Mouse (Mus musculus) skeletal muscle tissue, adult 2 months (tissue): Measurements from ENCODE around the gene Pecam1.
"Not testable (repeated sequence)": the region's sequence is repeated elsewhere in the genome, so short reads cannot be mapped to it uniquely, and the experiment has no call there.

Experiments
- DNase-seq: peaks from one replicate; pipeline ENCODE4 v3.0.0-alpha.2; 2012; ENCODE audit warnings: low read depth, low spot score

Pecam1 gene

GRCm38 (mm10) chr11:106773061-106773460 lies 22.6 kb upstream of the Pecam1 start:
- DNase-seq: no peak

- no peak for DNase-seq
Measured at GRCm38 (mm10) chr11:106770195-106770974, 20.0 kb upstream of the Pecam1 start.

- no peak for DNase-seq
Measured at GRCm38 (mm10) chr11:106767516-106767915, 17.1 kb upstream of the Pecam1 start.

DNA sequence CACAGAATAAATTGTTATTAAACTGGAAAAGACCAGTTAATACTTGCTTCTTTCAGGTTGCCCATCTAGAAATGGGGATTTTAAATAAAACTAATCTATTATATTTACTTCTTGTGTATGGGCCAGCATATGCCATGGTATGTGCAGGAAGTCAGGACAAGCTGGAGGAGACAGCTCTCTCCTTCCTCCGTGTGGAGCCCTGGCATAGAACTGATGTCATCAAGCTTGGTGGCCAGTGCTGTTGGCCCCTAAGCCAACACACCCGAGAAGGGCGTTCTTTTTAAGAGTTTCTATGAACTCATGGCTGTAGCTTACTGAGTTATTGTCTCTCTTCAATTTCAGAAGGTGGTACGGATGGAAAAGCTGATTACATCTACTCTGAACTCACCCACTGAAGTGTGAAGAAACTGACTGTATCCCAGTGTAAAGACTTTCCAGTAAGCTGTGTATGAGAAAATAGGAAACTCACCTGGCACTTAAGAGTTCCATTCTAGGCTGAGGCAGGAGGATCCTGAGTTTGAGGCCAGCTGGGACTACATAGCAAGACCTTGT lies 16.3 kb upstream of the Pecam1 start:
- no peak for DNase-seq

DNA sequence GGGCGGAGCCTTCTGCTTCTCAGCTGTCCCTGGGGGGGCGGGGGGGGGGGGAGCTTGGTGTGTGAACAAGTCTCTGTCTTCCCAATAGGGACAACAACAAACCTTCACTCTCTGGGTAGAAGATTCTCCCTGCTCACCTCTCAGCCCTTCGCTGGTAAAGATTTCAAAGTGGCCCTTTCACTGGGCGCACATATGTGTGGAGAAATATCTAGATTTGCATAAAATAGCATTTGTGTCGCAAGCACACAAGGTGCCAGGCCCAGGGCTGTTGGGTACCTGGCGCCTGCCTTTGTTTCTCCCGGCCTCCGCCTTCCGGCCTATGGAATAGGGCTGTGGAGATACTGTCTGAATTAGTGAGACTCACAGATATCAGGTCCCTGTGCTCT lies 12.4 kb upstream of the Pecam1 start:
- no peak for DNase-seq

DNA sequence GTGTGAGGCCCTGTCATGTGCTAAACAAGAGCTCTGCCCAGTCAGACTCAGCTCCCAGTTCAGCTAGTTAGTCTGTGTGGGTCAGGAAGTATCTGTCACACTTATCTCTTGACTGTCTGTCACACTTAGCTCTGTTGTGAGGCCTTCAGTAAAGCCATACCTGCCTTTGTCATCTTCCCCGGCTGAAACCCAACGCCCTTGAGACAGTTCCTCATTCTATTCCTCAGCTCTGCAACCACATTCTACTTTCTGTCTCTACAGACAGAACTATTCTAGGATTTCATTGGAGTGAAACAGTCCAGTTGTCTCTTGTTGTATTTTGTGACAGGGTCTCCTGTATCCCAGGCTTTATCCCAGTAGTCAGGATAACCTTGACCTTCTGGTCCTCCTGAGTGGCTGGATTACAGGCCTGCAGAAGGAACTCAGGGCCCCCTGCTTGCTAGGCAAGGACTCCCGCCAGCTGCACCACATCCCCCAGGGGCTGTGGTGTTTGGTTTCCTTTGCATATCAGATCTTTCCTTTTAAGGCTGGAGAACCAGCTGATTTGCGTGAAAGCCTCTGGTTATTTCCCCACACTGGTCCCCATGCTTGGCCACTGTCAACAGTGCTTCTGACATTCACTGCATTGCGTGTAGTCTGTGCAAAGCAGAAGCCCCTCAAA lies 11.8 kb upstream of the Pecam1 start:
- DNase-seq: peak; percentile 52

GRCm38 (mm10) chr11:106760511-106760910 lies 10.1 kb upstream of the Pecam1 start:
- no peak for DNase-seq

- no peak for DNase-seq
Measured at GRCm38 (mm10) chr11:106759028-106759427, 8.6 kb upstream of the Pecam1 start.

GRCm38 (mm10) chr11:106755583-106755982 lies 5.2 kb upstream of the Pecam1 start:
- DNase-seq: no peak

- DNase-seq: no peak
Measured at GRCm38 (mm10) chr11:106753314-106753713, 2.9 kb upstream of the Pecam1 start.

DNA sequence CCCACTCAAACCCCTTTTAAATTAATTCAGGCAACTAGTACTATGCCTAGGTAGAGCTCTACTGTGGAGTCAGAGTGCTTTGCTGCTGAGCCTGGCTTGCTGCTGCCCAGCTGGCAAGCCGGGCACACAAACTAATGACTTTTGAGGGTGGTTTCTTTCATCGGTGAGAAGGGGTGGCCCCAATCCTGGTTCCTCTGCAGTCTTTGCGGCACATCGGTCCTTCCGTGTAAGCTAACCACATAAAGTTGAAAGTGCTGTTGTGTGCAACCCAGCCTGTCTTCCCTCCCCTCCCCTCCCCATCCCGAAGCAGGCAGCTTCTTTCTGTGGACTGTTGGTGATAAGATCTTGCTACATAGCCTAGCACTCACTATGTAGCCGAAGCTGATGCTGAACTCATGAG lies 1.7 kb upstream of the Pecam1 start:
- DNase-seq: peak; percentile 39

DNA sequence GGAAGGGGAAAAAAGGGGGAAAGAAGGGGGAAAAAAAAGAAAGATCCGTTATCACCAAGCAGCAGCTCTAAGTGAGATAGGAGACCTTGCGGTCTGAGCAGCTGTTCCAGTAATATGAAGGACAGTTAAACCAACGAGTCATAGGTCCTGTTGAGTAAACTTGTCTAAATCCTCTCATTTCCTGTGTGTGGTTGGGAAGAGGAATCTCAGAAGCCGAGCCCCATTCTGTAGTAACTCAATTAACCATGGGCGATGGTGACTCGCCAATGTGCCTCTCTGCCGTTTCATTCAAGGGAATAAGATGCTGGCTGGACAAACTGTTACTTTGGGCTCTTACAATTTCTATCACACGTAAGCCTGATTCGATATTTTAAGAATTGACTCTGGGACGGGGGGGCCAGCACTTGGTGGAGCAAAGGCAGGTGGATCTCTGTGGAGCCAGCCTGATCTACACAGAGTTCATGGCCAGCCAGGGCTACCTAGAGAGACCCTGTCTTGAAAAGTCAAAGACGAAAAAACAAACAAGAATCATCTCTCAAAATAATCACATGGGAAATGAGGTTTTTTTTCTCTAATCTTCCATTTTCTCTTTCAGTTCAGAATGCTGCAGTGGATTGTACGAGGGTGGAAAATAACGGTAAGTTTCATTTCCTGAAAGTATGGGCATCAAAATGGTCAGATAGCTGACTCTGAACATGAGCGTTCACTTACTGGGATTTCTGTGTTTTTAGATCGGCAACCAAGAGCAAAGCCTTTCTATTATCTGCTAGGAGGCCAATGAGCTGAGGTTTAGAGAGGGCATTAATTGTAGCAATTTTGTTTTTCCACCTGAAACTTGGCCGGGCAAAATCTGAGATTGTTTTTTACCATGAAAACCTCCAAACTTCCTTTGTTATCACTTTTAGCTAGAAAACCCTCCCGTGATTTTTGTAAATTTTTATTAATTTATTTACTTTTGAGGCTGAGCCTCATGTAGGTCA lies 901 bp upstream of the Pecam1 start, which contains the start of gene Milr1:
Milr1 (plus strand) TSS at position 188 of the 980 bp plus-strand sequence.
- DNase-seq: no peak

- not testable (repeated sequence) for DNase-seq
Measured at GRCm38 (mm10) chr11:106749557-106750120, 789 bp downstream of the Pecam1 start.

DNA sequence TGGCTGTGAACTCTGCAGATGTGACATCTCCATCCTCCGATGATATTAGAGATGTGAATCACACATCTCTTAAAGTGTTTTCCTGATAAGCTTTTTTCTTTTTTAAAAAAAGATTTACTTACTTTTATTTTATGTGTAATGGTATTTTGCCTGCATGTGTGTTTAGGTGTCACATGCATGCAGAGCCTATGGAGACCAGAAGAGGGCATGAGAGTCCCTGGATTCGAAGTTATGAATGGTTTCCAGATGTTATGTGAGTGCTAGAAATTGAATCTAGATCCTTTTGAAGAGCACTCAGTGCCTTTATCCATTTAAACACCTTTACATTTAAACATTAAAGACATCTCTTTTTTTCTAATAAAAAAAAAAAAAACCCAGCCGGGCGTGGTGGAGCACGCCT lies 5.5 kb downstream of the Pecam1 start:
- DNase-seq: no peak

- no peak for DNase-seq
Measured at GRCm38 (mm10) chr11:106742388-106742841, 8.0 kb downstream of the Pecam1 start.

- DNase-seq: no peak
Measured at GRCm38 (mm10) chr11:106741826-106742225, 8.6 kb downstream of the Pecam1 start.

- DNase-seq: no peak
Measured at GRCm38 (mm10) chr11:106741232-106741631, 9.2 kb downstream of the Pecam1 start.

DNA sequence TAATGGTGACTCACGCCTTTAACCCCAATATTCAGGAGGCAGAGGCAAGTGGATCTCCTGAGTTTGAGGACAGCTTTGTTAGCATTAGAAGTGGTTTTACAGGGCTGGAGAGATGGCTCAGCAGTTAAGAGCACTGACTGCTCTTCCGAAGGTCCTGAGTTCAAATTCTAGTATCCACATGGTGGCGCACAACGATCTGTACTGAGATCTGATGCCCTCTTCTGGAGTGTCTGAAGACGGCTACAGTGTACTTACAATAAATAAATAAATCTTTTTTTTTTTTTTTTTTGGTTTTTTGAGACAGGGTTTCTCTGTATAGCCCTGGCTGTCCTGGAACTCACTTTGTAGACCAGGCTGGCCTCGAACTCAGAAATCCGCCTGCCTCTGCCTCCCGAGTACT lies 9.7 kb downstream of the Pecam1 start:
- not testable (repeated sequence) for DNase-seq

DNA sequence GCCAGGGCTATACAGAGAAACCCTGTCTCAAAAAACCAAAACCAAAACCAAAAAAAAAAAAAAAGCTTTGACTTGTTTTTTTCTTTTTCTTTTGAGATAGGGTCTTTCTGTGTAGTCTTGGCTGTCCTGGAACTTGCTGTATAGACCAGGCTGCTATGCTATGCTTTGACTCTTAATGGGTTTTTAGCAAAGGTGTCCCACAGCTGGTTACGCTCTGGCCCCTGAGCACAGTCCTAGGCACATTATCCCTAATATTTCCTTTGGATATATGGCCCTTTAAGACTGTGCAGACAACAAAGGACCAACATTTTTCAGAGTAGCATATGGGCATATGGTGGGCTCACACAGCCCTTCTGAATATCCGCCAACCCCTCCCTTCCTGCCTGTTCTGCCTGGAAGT lies 11.3 kb downstream of the Pecam1 start:
- DNase-seq: no peak

DNA sequence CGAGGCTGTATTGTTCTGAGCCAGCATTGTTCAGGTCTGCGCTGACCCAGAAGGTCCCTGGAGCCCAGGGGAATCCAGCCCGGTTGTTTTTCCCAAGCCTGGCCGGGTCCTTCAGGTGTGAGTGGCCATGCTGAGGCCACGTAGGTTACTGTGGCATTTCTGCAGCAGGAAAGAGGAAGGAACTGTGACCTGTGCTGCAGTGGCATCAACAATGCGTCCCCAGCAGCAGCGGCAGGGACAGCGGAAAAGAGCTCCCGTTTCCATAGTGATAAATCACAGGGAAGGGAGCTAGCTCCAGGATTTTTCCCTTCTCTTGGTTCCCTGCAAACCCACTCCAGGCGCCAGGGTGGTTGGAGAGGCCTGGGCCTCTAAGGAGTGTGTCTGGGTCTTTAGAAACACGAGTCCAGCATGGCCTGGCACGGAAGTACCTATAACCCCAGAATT lies 13.2 kb downstream of the Pecam1 start:
- DNase-seq: peak; percentile 32

DNA sequence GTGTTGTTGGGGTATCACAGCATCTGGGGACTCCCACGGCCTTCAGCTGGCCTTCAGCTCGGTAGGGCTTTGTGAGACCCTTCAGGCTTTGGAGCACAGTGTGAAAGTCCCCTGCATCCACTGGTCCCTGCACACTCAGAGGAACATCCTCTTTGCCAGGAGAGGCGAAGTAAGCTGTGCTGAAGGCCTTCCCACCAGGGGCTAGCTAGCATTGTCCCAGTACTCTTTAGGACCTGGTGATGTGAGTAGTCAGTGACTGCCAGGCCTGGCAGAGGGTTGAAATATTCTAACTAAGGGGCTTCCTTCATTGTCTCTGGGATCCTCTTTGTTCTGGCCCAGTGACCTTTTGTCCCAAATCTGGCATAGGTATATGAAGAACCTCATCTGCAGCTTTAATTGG lies 13.8 kb downstream of the Pecam1 start:
- DNase-seq: no peak
